15 mouse cellular contexts compared by ENCODE assay signal in the genomic region with DNA sequence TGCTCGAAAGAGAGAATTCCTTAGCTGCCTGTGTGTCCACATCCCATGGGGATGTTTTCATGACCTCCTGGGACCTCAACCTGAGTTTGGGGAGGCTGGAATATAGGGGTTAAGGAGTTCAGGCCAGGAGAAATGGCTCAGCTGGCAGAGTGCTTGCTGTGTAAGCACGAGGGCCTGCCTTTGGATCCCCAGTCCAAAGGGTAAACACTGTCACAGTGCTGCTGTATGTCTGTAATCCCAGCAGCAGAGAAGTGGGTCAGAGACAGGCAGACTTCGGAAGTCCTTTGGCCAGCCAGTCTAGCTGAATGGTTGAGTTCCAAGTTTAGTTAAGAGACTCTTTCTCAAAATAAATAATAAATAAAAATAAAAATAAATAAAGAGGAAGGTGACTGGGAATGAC. TPM values are rescaled to one million over a fixed set of nuclear protein-coding genes. Genes with fewer than 3 reads are reported as not detected.
A peak's percentile ranks its signal among the peaks of the same experiment; 100 is the strongest.
DNase-seq lines count a peak whose midpoint lies in the region; ATAC-seq lines count a peak whose summit lies in the region.
"Had no signal": no experiment of that assay in that cellular context is flagged by ENCODE, and none has a peak within 500 bp of the region (broad histone marks: within the 10 kb centered on the region; RNA-seq: fewer than 3 reads in every experiment).

No protein-coding gene starts in this region.

- H3K4me1 ChIP-seq in kidney, embryonic 16.5 days (ENCODE audit: insufficient read depth, low read length), result no peaks in the 10 kb centered on the region

- H3K9me3 ChIP-seq in kidney, embryonic 16.5 days (ENCODE audit: low read length), result no peaks in the 10 kb centered on the region
- H3K9me3 ChIP-seq: forebrain, embryonic 13.5 days; hindbrain, embryonic 15.5 days; midbrain, embryonic 12.5 days had no signal

- H3K9ac ChIP-seq in kidney, embryonic 16.5 days (replicated peaks; ENCODE audit: low read length), result no peak overlapping the region
- H3K9ac ChIP-seq: heart, embryonic 12.5 days; hindbrain, embryonic 15.5 days; midbrain, embryonic 12.5 days had no signal

- no peak overlapping the region for H3K4me2 ChIP-seq in kidney, embryonic 16.5 days (replicated peaks; ENCODE audit: low read depth, low read length)
- H3K4me2 ChIP-seq: forebrain, embryonic 13.5 days; heart, embryonic 12.5 days; midbrain, embryonic 12.5 days had no signal

- no peak for ATAC-seq in kidney, embryonic 16.5 days (ENCODE audit: low FRiP score, low TSS enrichment)
- ATAC-seq in erythroid progenitor cell, adult 5-6 weeks (replicated peaks; ENCODE audit: low FRiP score, poor library complexity, severe bottlenecking), result no peak

- H3K27ac ChIP-seq in kidney, embryonic 16.5 days (ENCODE audit: low read length), result no peak overlapping the region
- H3K27ac ChIP-seq: forebrain, embryonic 13.5 days; hindbrain, embryonic 15.5 days; midbrain, embryonic 12.5 days had no signal

- WGBS in kidney, embryonic 16.5 days, result 30% methylated on average over 3 of the region's 3 CpGs

- H3K4me3 ChIP-seq in kidney, embryonic 16.5 days (ENCODE audit: low read length), result no peak overlapping the region
- H3K4me3 ChIP-seq: forebrain, embryonic 13.5 days; heart, embryonic 12.5 days; hindbrain, embryonic 15.5 days; midbrain, embryonic 12.5 days had no signal

- DNase-seq in kidney, adult 11 months, result peak; percentile 81
- DNase-seq in kidney, adult 9 months, result peak; percentile 85
- peak; percentile 16 to 34 for DNase-seq in kidney, postnatal 4 days
- DNase-seq in skeletal muscle tissue, adult 2 months (ENCODE audit: low read depth, low spot score), result peak; percentile 60
- no peak for DNase-seq in lung, postnatal 25 days (ENCODE audit: low spot score)
- DNase-seq: heart, postnatal 36 days; layer of hippocampus, postnatal 36 days; lung, adult 18-20 months; thymus, postnatal 25 days had no signal

- H3K36me3 ChIP-seq in kidney, embryonic 16.5 days (ENCODE audit: insufficient read depth, low read length), result no peaks in the 10 kb centered on the region
- H3K36me3 ChIP-seq: heart, embryonic 12.5 days; hindbrain, embryonic 15.5 days; midbrain, embryonic 12.5 days had no signal

- H3K27me3 ChIP-seq in kidney, embryonic 16.5 days (ENCODE audit: insufficient read depth, low read length), result peaks cover 3% of the 10 kb centered on the region; the same call in 1 of the 2 replicates
- H3K27me3 ChIP-seq: hindbrain, embryonic 15.5 days had no signal

RNA-seq across cellular contexts. Expression of gene Ephb1, which starts 48.2 kb away (rescaled TPM):
- 4.1 and 4.4 TPM in 2 replicates for polyA plus RNA-seq in kidney, embryonic 16.5 days (2015; fragmentation: Nextera tagmentation; extraction: Ambion mirVana)
- total RNA-seq in erythroid progenitor cell, adult 5-6 weeks (2015; ENCODE audit: low replicate concordance), result not detected in 2 replicates
- total RNA-seq in erythroid progenitor cell, adult 5-6 weeks (2017; ENCODE audit: low replicate concordance), result 0.90 TPM in 1 of 2 replicates, not detected in the other
